Mouse (Mus musculus) spleen, adult 2 months (tissue): ENCODE measurements at regions not wholly inside any gene's neighbourhood (a gene's known extent, or its start where the extent isn't known, plus 50 kb on each side); places are given as distances from the start of the nearest gene placed in this dataset.

Experiments used
- CTCF ChIP-seq: fragments of 200-500 bp; IDR thresholded peaks from 2 replicates; pipeline ENCODE4 v1.5.1; 2011; ENCODE audit warnings: mild to moderate bottlenecking, inconsistent platforms; ENCODE audit not compliant: insufficient read depth, insufficient read length, insufficient replicate concordance; ENCODE audit errors: extremely low read depth
- POLR2A ChIP-seq: fragments of 200-500 bp; IDR thresholded peaks from 2 replicates; pipeline ENCODE4 v1.6.1; 2011; ENCODE audit warnings: low read depth, low read length, inconsistent platforms

DNA sequence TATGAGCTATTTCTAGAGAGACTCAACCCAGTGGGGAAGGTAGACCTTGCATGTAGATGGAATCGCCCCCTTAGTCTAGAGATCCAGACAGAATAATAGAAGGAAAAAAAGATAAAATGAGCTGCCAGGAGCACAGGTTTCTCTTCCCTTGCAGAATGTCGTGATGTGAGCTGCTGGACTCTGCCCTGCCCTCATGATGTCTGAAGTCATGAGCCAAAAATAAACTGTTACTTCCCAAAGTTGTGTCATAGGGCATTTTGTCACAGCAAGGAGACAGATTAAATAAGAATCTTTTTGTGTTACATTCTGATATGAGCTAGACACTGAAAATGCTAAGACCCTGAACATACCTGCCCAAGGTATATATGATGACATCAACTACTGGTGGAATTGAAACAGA lies 126.4 kb downstream of the Rnd3 start:
- TF ChIP-seq CTCF (no peak), POLR2A (no peak)
